Mouse (Mus musculus) adrenal gland, postnatal 10 days (tissue): ENCODE data around the gene Rtp4. TPM values are rescaled to one million over a fixed set of nuclear protein-coding genes. Genes with fewer than 3 reads are reported as not detected.

ENCODE experiments used
- DNase-seq: peaks from one replicate; pipeline ENCODE4 v3.0.0; 2021; ENCODE audit warnings: mixed read lengths
- long read RNA-seq, 2 experiments: library from polyadenylated mRNA; stranded (forward); transcript quantifications; one replicate each; pipeline ENCODE4 v2.0.0; 2021
- total RNA-seq, 2 experiments: library from RNA; stranded (reverse); gene quantifications; 2 replicates each; pipeline ENCODE4 v1.2.3; 2021

The Rtp4 gene
- total RNA-seq: 1 to 10 TPM; 4.6 to 7.2 TPM
- long read RNA-seq, experiment 1, transcript Rtp4-201 (2 exons, 1,573 nt): major isoform, 8 of 9 reads
- long read RNA-seq, experiment 1, partial matches to known transcripts: 0 of 9 reads
- long read RNA-seq, experiment 1, other reads (novel, unspliced or antisense): 1 of 9 reads
- long read RNA-seq, experiment 2, partial matches to known transcripts: 0 of 7 reads
- long read RNA-seq, experiment 2, other reads (novel, unspliced or antisense): 3 of 7 reads

GRCm38 (mm10) chr16:23520235-23520871, at the start of gene Rtp4, which contains the start of gene Masp1:
Rtp4 (plus strand) TSS chr16:23520291.
Masp1 (minus strand) TSS chr16:23520815.
- peak; percentile 64 for DNase-seq

DNA sequence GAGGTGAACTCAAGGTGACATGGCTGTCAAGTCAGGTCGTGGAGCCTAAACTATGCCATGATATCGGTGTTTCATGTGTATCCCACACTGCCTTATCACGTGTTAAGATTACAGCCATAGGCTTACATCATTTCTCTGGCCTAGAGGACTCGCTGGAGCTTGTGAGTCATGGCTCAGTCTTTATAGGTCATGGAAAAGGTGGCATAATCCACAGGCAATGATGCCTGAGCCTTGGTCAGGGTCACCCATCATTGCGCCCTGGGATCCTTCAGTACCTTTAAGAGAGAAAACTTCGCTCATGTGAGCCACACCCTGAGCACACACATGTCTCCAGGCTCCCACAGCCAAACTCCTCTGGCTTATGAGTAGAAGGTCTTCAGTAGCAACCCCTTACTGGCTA, 48.5 kb upstream of the Rtp4 start:
- peak; percentile 51 for DNase-seq

DNA sequence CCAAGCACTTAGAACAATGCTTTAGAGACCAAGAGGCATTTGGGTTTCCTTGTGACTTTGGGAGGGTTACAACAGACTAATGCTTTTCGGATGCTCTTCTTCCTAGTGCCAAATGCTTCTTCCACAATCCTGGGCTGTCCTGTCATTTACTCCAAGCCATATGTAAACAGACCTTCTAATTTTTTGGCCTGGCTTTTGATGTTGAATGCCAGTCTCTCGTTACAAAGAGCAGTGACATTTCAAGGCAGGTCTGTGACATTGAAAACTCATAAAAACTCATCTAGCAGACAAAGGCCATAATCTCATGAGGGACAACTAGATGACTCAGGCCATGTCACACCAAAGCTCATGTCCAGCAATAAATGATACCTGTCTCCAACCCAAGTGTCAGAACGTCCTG, 48.0 kb upstream of the Rtp4 start:
- DNase-seq: no peak

DNA sequence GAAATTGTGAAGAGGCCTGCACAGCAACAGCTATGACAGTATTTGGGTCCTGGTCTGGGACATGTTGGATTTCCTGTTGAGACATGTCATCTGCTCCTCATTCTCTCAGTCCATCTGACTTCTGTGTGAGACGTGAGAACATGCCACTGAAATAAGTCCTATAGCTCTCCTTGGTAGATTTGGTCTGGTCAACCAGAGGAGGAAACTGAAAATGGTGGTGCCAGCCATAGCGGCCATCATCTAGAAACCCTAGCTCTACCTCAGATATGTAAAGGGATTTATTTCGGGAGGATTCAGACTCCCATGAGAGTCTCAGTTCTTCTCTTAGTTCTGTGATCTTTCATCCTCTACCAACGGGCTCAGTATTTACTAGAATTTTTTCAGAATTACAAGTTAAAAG, 44.4 kb upstream of the Rtp4 start:
- no peak for DNase-seq

GRCm38 (mm10) chr16:23476598-23476997, 43.5 kb upstream of the Rtp4 start:
- DNase-seq: no peak

DNA sequence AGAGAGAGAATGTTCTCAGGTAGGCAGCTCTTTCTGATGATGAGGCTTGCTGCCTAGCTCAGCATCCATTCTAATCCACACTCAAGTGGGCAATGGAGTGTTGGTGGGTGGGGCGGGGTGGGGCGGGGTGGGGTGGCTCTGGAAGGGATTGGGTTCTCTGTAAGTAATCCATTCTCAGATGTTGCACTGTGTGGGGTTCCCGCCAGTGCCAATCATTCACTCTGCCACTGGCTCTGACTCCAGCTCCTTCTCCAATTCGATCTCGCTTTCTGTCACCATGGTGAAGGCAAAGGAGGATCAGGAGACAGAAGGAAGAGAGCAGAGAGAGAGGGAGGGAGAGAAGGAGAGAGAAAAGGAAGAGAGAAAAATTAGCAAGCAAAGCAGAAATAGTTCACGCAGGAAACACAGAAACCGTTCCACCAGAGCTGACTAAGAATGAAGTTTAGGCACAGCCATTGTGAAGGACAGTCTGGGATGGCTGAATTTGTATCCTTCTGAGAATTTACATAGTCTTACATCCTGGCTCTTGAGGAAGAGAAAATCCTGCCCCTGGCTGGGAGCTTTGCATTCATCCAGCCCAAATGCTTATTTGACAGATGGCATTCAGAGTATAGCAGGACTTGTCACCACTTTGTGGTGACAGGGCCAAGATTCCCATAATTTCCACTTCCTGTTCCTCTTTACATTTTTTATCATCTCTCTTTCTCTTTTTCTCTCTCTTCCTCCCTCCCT, 40.1 kb upstream of the Rtp4 start:
- no peak for DNase-seq

DNA sequence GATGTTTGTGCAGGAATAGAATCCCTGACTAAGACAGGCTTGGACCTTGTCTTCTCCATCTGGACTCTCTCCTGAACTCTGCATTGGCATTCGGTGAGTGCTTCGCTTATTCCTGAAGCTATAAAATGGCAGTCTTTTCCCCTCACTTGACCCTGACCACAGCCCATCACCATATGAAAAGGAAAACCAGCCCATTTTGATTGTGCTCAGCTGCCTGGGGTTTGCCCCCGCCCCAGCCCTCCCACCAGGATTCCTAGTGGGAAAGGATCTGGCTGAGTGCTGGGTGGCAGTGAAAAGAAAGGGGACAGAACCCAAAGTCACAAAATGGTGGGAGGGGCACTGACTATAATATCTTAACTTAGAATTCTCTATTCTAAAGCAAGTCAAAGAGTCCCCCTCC, 37.9 kb upstream of the Rtp4 start:
- DNase-seq: no peak

DNA sequence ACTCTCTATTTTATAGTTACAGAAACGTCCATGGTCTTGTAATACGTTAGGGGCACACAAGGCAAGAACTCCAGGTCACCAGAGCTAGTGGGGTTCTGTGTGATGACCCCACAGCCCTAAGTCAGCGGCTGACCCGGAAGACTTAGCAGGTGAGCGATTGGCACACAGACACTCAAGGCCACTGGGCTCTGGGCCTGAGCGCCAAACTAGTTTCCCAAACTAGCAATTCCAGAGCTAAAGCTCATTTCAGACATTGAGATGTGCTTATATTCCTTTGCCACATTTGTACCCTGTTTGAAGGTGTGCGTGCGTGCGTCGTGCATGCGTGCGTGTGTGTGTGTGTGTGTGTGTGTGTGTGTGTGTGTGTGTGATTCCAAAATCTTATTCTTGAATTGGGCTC, 37.2 kb upstream of the Rtp4 start:
- DNase-seq: no peak

DNA sequence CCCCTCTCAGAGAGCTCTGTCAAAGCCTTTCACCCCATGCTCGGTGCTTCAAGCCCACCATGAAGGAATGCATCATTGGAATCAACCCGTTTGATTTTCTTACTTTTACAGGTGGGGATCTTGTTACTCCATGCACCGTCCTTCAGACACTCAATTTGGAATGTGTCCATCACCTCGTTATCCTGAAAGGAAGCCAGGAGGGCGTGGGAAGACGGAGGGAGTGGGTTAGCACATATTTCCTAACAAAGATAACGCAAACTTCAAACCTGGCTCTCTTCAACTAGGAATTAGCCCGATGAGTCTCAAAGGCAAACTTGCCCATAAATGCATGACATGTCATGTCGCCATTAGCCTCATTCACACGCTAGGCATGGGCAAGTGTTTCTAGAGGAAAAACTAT, 36.8 kb upstream of the Rtp4 start:
- no peak for DNase-seq

GRCm38 (mm10) chr16:23492783-23493182, 27.3 kb upstream of the Rtp4 start:
- no peak for DNase-seq

DNA sequence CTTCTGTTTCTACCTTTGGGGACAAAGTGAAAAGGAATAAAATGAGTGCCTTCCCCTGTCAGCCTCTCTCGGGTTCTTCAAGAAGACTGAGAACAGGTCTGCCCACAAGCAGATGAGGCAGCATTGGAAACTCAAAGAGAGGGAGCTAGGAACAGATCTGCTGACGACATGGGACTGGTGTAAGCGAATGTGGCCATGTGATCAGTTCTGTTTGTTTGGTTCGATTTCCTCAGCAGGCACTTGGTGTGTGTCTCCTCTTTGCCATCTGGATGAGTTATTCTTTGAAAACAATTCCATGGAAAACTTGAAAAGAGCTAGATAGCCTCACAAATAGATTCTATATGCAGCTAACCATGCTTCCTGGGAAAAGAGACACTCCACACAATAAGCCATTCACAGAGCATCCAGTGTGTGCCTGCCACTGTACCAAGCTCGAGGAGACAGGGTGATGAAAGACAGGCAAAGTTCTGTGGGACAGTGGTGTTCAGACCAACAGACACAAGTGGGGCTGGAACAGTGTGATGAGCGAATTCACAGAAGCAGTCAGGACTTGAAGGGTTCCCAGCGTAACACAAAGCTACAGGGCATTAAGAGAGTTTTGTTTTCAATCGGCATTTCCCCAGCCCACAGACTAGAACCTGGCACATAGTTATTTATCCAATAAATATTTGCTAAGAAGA, 23.7 kb upstream of the Rtp4 start:
- DNase-seq: no peak

DNA sequence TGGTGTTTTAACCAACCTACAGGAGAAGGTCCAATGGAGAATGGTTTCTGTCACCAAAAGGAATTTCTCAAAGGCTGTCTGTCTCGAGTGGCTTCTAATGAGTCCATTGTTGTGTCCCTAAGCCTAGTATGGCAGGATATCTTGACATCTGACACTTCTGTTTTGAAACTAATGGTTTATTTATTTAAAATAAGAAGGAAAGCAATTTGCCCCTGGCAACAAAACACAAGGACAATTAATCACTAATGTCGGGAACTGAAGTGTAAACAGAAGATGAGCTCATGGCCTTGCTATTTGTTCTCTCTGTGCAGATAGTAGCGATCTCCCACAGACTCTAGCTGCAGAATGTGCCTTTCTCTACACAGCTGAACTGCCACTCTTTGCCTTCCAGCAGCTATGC, 22.7 kb upstream of the Rtp4 start:
- DNase-seq: peak; percentile 21

DNA sequence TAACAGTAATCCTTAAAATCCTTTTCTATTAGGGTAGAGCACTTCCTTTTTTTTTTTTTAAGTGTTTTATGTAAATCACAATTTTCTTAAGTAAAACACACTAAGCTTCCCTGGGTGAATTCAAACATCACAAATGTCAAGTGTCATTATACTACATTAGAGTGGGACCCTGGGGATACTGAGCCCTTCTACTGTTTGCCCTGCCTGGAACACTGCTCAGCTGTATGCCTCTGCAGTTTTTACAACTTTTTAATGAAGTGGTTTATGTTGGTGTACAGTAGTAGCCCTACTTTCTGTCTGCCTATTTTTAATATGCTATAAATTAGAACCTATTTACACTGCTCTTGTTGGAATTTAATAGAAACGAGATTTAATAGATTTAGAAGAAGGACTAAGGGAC, 22.2 kb upstream of the Rtp4 start:
- no peak for DNase-seq

DNA sequence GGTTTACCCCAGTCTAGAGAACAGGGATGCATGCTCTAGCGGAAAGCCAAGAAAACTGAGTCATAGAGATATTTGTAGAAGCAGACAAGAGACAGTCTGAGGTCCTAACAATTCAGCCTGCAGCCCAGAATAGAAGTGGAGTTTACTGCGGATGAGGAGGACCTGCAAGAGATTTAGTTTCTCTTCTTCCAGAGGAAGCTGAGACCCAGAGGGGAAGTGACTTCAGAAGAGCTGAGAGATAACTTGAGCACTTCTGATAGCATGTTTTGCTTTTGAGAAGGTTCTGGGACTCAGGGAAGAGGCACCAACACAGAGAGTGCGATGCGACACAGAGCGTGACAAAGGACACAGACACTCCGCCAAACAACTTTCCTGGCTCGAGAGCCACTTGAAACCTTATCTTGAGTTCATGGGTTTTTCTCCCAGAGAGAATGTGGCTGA, 21.4 kb upstream of the Rtp4 start:
- no peak for DNase-seq

- DNase-seq: no peak
Measured at GRCm38 (mm10) chr16:23500558-23500957, 19.5 kb upstream of the Rtp4 start.

- no peak for DNase-seq
Measured at GRCm38 (mm10) chr16:23501288-23501687, 18.8 kb upstream of the Rtp4 start.

DNA sequence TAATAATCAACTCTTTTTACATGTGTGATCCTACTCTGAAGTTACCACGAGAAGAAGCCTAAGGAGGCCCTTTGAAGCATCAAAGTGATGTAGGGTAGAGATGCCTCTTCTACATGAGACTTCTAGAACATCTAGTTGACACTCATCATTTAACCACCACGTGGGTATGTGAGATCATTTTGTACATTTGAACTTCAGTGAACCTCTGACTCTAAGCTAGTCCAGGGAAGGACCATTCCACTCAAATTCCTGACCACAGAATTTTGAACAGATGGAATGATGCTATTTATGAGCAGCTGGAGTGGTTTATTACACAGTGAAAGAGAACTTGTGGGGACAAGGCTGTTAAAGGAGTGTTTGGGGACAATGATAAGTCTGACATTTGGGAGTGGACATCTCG, 17.6 kb upstream of the Rtp4 start:
- DNase-seq: no peak

- no peak for DNase-seq
Measured at GRCm38 (mm10) chr16:23503351-23503750, 16.7 kb upstream of the Rtp4 start.

- no peak for DNase-seq
Measured at GRCm38 (mm10) chr16:23504320-23504744, 15.8 kb upstream of the Rtp4 start.

- DNase-seq: peak; percentile 22
Measured at GRCm38 (mm10) chr16:23505904-23506687, 14.0 kb upstream of the Rtp4 start.

DNA sequence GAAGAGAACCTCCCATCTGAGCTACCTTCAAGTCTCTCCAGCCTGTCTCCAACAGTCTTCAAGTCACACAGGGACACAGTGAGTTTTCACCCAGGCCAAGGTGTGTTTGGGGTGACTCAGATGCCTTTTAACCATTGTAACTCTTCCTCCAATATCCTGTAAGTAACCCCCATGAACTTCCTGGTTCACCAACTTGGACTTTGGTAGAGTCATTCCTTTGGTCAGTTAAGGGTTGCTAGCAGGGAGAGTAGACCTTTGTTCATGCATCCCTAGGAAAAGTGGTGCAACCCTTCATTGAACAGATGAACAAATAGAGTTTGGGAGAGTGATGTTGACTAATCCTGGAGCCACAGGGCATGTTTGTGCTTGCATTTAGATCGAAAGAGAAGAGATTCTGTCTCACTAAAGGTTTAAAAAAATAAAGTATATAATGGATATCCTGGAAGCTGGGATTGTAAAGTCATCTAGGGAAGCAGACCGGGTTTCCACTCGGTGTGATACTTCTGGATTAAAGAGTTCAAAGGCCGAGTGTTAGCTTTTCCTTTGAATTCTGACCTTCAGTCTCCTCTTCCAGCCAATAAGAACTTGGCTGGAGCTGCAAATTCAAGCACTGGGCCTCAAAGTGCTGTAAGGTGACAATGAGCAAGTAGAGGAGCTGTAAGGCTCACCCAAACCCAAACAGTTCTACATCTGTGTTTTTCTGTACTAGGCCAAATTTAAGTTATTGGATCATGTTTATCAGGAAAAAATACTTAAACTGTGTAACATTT, 8.7 kb upstream of the Rtp4 start:
- no peak for DNase-seq
